Mouse (Mus musculus) ES-Bruce4 (cell line): ENCODE measurements around the gene Bola1. TPM values are rescaled to one million over a fixed set of nuclear protein-coding genes. Genes with fewer than 3 reads are reported as not detected.

Experiments
- H3K27ac ChIP-seq: 2 replicates; pipeline ENCODE4 v1.5.1; 2012; ENCODE audit warnings: low read length, inconsistent platforms; ENCODE audit not compliant: insufficient read depth
- H3K27me3 ChIP-seq: 2 replicates; pipeline ENCODE4 v1.6.1; 2012; ENCODE audit warnings: mild to moderate bottlenecking, low read length, inconsistent platforms; ENCODE audit not compliant: control insufficient read depth, poor library complexity, insufficient read depth, severe bottlenecking
- H3K36me3 ChIP-seq: 2 replicates; pipeline ENCODE4 v1.6.1; 2012; ENCODE audit warnings: inconsistent platforms, mild to moderate bottlenecking, low read length, moderate library complexity; ENCODE audit not compliant: control insufficient read depth, poor library complexity, insufficient read depth, severe bottlenecking
- H3K4me1 ChIP-seq: one replicate; pipeline ENCODE4 v1.8.1; 2011; ENCODE audit warnings: low read length; ENCODE audit not compliant: control insufficient read depth, insufficient read depth
- H3K4me3 ChIP-seq: 2 replicates; pipeline ENCODE4 v1.5.1; 2011; ENCODE audit warnings: low read depth, mild to moderate bottlenecking, low read length
- H3K9ac ChIP-seq: 2 replicates; pipeline ENCODE4 v1.6.1; 2012; ENCODE audit warnings: low read depth, mild to moderate bottlenecking, inconsistent platforms; ENCODE audit not compliant: poor library complexity, severe bottlenecking
- H3K9me3 ChIP-seq: replicated peaks from 2 replicates; pipeline ENCODE4 v1.6.1; 2012; ENCODE audit warnings: mild to moderate bottlenecking, low read length, inconsistent platforms; ENCODE audit not compliant: control insufficient read depth, poor library complexity, insufficient read depth, severe bottlenecking
- CTCF ChIP-seq: IDR thresholded peaks from one replicate; pipeline ENCODE4 v1.8.1; 2011; ENCODE audit warnings: low read depth, low read length
- EP300 ChIP-seq: IDR thresholded peaks from 2 replicates; pipeline ENCODE4 v1.6.1; 2011; ENCODE audit warnings: low read depth, low read length; ENCODE audit not compliant: insufficient read depth
- POLR2A ChIP-seq: IDR thresholded peaks from one replicate; pipeline ENCODE4 v1.8.1; 2011; ENCODE audit warnings: low read length; ENCODE audit not compliant: insufficient read depth
- polyA plus RNA-seq: library from polyadenylated mRNA; stranded (reverse); fragments of >200 nt; gene quantifications from 2 replicates; pipeline ENCODE4 v1.2.4, GENCODE M21; 2011; ENCODE audit warnings: low read depth; ENCODE audit not compliant: missing spikeins, insufficient read depth, insufficient read length

Gene Bola1
- polyA plus RNA-seq, 1 experiment = 18.1 TPM

DNA sequence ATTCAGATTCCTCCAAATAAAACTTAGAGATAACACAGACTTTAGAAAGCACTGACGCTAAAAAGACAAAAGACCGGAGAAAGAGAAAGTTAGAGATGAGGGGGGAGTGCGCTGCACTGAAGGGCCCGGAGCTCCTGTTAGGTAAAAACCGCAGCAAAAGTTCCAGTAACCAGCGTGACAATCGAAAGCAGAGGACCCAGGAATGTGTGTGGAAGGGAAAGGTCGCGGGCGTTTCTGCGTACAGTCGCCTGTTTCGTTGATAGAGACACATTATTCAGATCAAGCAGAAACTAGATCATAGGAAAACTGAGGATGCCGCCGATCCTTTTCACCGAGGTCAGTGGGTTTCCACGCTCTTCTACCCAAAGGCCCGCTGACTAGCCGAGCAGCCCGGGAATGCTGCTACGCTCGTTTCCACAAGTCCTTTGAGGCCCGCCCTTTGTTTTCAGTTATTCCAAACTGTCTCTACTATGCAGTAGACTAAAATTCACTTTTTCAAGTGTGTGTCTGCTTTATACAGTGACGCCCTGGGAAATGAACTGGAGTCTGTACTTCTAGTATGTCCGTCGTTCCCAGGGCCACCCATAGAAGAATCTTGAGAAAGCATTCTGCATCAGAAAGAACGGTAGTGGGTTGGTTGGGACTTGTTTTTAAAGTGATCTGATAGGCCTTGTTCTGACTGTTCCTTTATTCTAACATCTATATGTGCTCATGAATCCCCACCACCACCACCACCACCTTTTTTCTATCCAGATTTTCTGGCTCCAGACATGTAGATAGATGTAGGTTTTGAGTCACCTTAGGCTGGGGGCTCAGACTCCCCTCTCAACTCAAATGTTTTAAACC lies 44.3 kb upstream of the Bola1 start:
- peak overlapping the region; percentile 96 for H3K9ac ChIP-seq
- TF ChIP-seq POLR2A = no peak
- TF ChIP-seq CTCF = no peak
- no peak for TF ChIP-seq EP300
- peak overlapping the region; percentile 92 for H3K27ac ChIP-seq
- no peaks in the 10 kb centered on the region for H3K9me3 ChIP-seq
- no peaks in the 10 kb centered on the region for H3K27me3 ChIP-seq
- H3K4me1 ChIP-seq = no peaks in the 10 kb centered on the region
- no peaks in the 10 kb centered on the region for H3K36me3 ChIP-seq
- H3K4me3 ChIP-seq = peak overlapping the region; percentile 75

DNA sequence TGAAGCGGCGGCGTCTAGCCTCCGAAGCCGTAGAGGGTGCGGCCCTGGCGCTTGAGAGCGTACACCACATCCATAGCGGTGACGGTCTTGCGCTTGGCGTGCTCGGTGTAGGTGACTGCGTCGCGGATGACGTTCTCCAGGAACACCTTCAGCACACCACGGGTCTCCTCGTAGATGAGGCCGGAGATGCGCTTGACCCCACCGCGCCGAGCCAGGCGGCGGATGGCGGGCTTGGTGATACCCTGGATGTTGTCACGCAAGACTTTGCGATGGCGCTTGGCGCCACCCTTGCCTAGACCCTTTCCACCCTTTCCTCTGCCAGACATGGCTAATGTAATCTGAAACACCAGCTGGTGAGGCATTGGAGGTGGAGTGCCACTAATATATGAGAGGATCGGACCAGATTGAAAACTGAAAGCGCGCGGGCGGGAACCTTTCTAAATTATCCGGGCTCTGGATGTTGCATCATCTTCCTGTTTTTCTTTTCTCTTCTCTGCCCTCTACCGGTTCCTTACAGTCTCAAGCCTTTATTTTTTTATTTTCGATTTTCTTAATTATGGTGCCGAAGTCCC lies 43.6 kb upstream of the Bola1 start, which contains the start of gene Hist2h4:
TSS of gene Hist2h4 (minus strand) at position 333 of the 572 bp plus-strand sequence.
- peak within 1 kb of the TSS; percentile 96 for H3K9ac ChIP-seq
- peak; percentile 100 for TF ChIP-seq POLR2A
- TF ChIP-seq CTCF = no peak
- TF ChIP-seq EP300 = 0 out of 2 replicates have a peak, but pooled peaks have one; percentile 37
- H3K27ac ChIP-seq = peak within 1 kb of the TSS; percentile 92
- H3K4me1 ChIP-seq = no peaks in the 10 kb centered on the region
- H3K9me3 ChIP-seq = no peaks in the 10 kb centered on the region
- H3K4me3 ChIP-seq = peak within 1 kb of the TSS; percentile 76
- no peaks in the 10 kb centered on the region for H3K27me3 ChIP-seq
- H3K36me3 ChIP-seq = no peaks in the 10 kb centered on the region

- H3K27me3 ChIP-seq = no peaks in the 10 kb centered on the region
- H3K36me3 ChIP-seq = no peaks in the 10 kb centered on the region
- peak overlapping the region; percentile 76 for H3K4me3 ChIP-seq
- H3K9ac ChIP-seq = peak overlapping the region; percentile 96
- no peak for TF ChIP-seq CTCF
- TF ChIP-seq POLR2A = peak; percentile 78
- TF ChIP-seq EP300 = 0 out of 2 replicates have a peak, but pooled peaks have one; percentile 39
- H3K27ac ChIP-seq = peak overlapping the region; percentile 82
- H3K9me3 ChIP-seq = no peaks in the 10 kb centered on the region
- no peaks in the 10 kb centered on the region for H3K4me1 ChIP-seq
Measured at GRCm38 (mm10) chr3:96262216-96262875, 42.8 kb upstream of the Bola1 start.

DNA sequence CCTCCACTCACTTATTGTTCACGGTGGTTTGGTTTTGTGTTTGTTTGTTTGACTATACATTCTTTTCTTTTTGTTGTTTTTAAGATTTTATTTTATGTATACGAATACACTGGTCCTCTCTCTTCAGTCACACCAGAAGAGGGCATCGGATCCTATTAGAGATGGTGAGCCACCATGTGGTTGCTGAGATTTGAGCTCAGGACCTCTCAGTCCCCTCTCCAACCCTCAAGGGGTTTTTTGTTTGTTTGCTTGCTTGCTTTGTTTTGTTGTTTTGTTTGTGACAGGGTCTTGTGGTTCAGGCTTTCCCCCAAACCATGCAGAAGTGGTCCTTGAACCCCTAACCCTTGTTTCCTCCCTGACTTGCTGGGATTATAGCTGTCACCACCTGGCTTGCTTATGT lies 42.1 kb upstream of the Bola1 start:
- no peaks in the 10 kb centered on the region for H3K9me3 ChIP-seq
- TF ChIP-seq POLR2A (no peak), CTCF (no peak), EP300 (no peak)

GRCm38 (mm10) chr3:96260220-96260619 lies 40.7 kb upstream of the Bola1 start:
- Histone ChIP-seq H3K36me3 (no peaks in the 10 kb centered on the region), H3K27me3 (no peaks in the 10 kb centered on the region), H3K9me3 (no peaks in the 10 kb centered on the region), H3K4me1 (no peaks in the 10 kb centered on the region), H3K27ac (no peak overlapping the region), H3K4me3 (no peak overlapping the region), H3K9ac (no peak overlapping the region)
- no peak for TF ChIP-seq EP300
- TF ChIP-seq POLR2A = no peak
- no peak for TF ChIP-seq CTCF

More for the DNA sequence above, 42.1 kb upstream of the Bola1 start:
- Histone ChIP-seq H3K27ac (peak overlapping the region; percentile 82), H3K4me1 (no peaks in the 10 kb centered on the region), H3K36me3 (no peaks in the 10 kb centered on the region), H3K9ac (peak overlapping the region; percentile 96), H3K27me3 (no peaks in the 10 kb centered on the region), H3K4me3 (peak overlapping the region; percentile 76)
